Mouse (Mus musculus): ENCODE results near the gene Gm13272.
"Not testable (repeated sequence)": the region's sequence is repeated elsewhere in the genome, so short reads cannot be mapped to it uniquely, and the experiment has no call there.

Gene Gm13272

GRCm38 (mm10) chr4:88785409-88785808, 5.8 kb downstream of the Gm13272 start, which contains the start of gene Gm13276:
TSS of gene Gm13276 (plus strand) at chr4:88785709.
- not testable (repeated sequence) for DNase-seq (ENCODE audit: low spot score)

- DNase-seq (ENCODE audit: low spot score) = not testable (repeated sequence)
These were observed 8.8 kb downstream of the Gm13272 start, which contains the start of gene Gm13277 for GRCm38 (mm10) chr4:88788402-88788801. TSS of gene Gm13277 (plus strand) at chr4:88788632.

GRCm38 (mm10) chr4:88791250-88791649, 11.6 kb downstream of the Gm13272 start, which contains the start of gene Gm13278:
TSS of gene Gm13278 (plus strand) at chr4:88791550.
- not testable (repeated sequence) for DNase-seq (ENCODE audit: low spot score)

- DNase-seq (ENCODE audit: low spot score) = not testable (repeated sequence)
These were observed 14.5 kb downstream of the Gm13272 start, which contains the start of gene Gm13275 for GRCm38 (mm10) chr4:88793936-88794675. TSS of gene Gm13275 (plus strand) at chr4:88794487.

- not testable (repeated sequence) for DNase-seq (ENCODE audit: low spot score)
These were observed 17.4 kb downstream of the Gm13272 start, which contains the start of gene Gm13279 for GRCm38 (mm10) chr4:88797097-88797496. TSS of gene Gm13279 (plus strand) at chr4:88797397.

- not testable (repeated sequence) for DNase-seq (ENCODE audit: low spot score)
These were observed 19.7 kb downstream of the Gm13272 start, which contains the start of gene Gm13285 for GRCm38 (mm10) chr4:88799365-88799764. TSS of gene Gm13285 (plus strand) at chr4:88799665.

- DNase-seq (ENCODE audit: low spot score) = not testable (repeated sequence)
These were observed 23.3 kb downstream of the Gm13272 start, which contains the start of gene Gm13287 for GRCm38 (mm10) chr4:88802954-88803353. TSS of gene Gm13287 (plus strand) at chr4:88803254.

GRCm38 (mm10) chr4:88805231-88805630, 25.6 kb downstream of the Gm13272 start, which contains the start of gene Gm13288:
TSS of gene Gm13288 (plus strand) at chr4:88805531.
- DNase-seq (ENCODE audit: low spot score) = not testable (repeated sequence)

GRCm38 (mm10) chr4:88805761-88806160, 26.1 kb downstream of the Gm13272 start:
- not testable (repeated sequence) for DNase-seq (ENCODE audit: low spot score)

GRCm38 (mm10) chr4:88815928-88816327, 36.3 kb downstream of the Gm13272 start, which contains the start of gene Ifna7:
TSS of gene Ifna7 (plus strand) at chr4:88816228.
- no peak for DNase-seq (ENCODE audit: low spot score)

- no peak for DNase-seq (ENCODE audit: low spot score)
These were observed 40.0 kb downstream of the Gm13272 start, which contains the start of gene Ifna11 for GRCm38 (mm10) chr4:88819659-88820058. TSS of gene Ifna11 (plus strand) at chr4:88819959.

GRCm38 (mm10) chr4:88822995-88823394, 43.3 kb downstream of the Gm13272 start:
- no peak for DNase-seq (ENCODE audit: low spot score)

GRCm38 (mm10) chr4:88827116-88827515, 47.5 kb downstream of the Gm13272 start, which contains the start of gene Ifna6:
TSS of gene Ifna6 (plus strand) at chr4:88827416.
- DNase-seq (ENCODE audit: low spot score) = not testable (repeated sequence)
